Mouse (Mus musculus) heart, embryonic 11.5 days (tissue): ENCODE data around the gene Tff3. TPM values are rescaled to one million over a fixed set of nuclear protein-coding genes. Genes with fewer than 3 reads are reported as not detected.

Source experiments
- ATAC-seq: fragments of 200-750 bp; cut with Nextera tagmentation; replicated peaks from 2 replicates; pipeline ENCODE4 v1.8.0; 2017; ENCODE audit warnings: moderate library complexity; ENCODE audit not compliant: insufficient number of reproducible peaks, low FRiP score, low TSS enrichment
- H3K27ac ChIP-seq: fragments of 300-500 bp; sonication (generic); 2 replicates; pipeline ENCODE4 v1.5.1; 2014; ENCODE audit warnings: mild to moderate bottlenecking, low read depth, low read length
- H3K27me3 ChIP-seq: fragments of 300-500 bp; sonication (generic); 2 replicates; pipeline ENCODE4 v1.6.1; 2014; ENCODE audit warnings: mild to moderate bottlenecking, low read length, mixed read lengths; ENCODE audit not compliant: control insufficient read depth, insufficient read depth
- H3K36me3 ChIP-seq: fragments of 300-500 bp; sonication (generic); 2 replicates; pipeline ENCODE4 v1.6.1; 2014; ENCODE audit warnings: mild to moderate bottlenecking, low read length, moderate library complexity, mixed read lengths; ENCODE audit not compliant: control insufficient read depth, insufficient read depth
- H3K4me1 ChIP-seq: fragments of 300-500 bp; sonication (generic); 2 replicates; pipeline ENCODE4 v1.6.1; 2014; ENCODE audit warnings: low read length; ENCODE audit not compliant: control insufficient read depth, insufficient read depth
- H3K4me2 ChIP-seq: fragments of 300-500 bp; sonication (generic); 2 replicates; pipeline ENCODE4 v1.6.1; 2014; ENCODE audit warnings: mild to moderate bottlenecking, moderate library complexity
- H3K4me3 ChIP-seq: fragments of 300-500 bp; sonication (generic); 2 replicates; pipeline ENCODE4 v1.5.1; 2014; ENCODE audit warnings: low read depth, low read length
- H3K9ac ChIP-seq: fragments of 300-500 bp; sonication (generic); 2 replicates; pipeline ENCODE4 v1.6.1; 2014; ENCODE audit warnings: mild to moderate bottlenecking, low read depth, low read length, moderate library complexity
- H3K9me3 ChIP-seq: fragments of 300-500 bp; sonication (generic); replicated peaks from 2 replicates; pipeline ENCODE4 v1.6.1; 2016; ENCODE audit warnings: low read length; ENCODE audit not compliant: control insufficient read depth
- WGBS: fragments of 180-500 bp; shearing (Covaris S2); extraction: QIAGEN DNeasy Blood & Tissue Kit; methylation state at CpG from one replicate; pipeline ENCODE4 v1.1.7; 2014; ENCODE audit not compliant: insufficient replicate concordance; 5-methylcytosine and 5-hydroxymethylcytosine counted together
- polyA plus RNA-seq: library from polyadenylated mRNA; unstranded; fragments of >200 nt; fragmentation: Nextera tagmentation; extraction: Ambion mirVana; gene quantifications from 2 replicates; pipeline ENCODE4 v1.2.1, GENCODE M21; 2014

The Tff3 gene
- polyA plus RNA-seq, 1 experiment from 2014 or later, result not detected

- Histone ChIP-seq H3K4me1 (peaks cover 23% of the 10 kb centered on the region), H3K27ac (no peak overlapping the region), H3K9me3 (peaks cover 3% of the 10 kb centered on the region; the same call in 1 of the 2 replicates), H3K9ac (no peak overlapping the region), H3K27me3 (peaks cover 2% of the 10 kb centered on the region; the same call in 1 of the 2 replicates), H3K36me3 (no peaks in the 10 kb centered on the region), H3K4me3 (no peak overlapping the region), H3K4me2 (no peak overlapping the region)
- no peak for ATAC-seq
- WGBS, result 61% methylated on average over 5 of the region's 5 CpGs
Observed at GRCm38 (mm10) chr17:31094781-31095180, 34.7 kb downstream of the Tff3 start.

- H3K4me3 ChIP-seq, result no peak overlapping the region
- no peaks in the 10 kb centered on the region for H3K36me3 ChIP-seq
- peaks cover 3% of the 10 kb centered on the region; the same call in 1 of the 2 replicates for H3K9me3 ChIP-seq
- H3K9ac ChIP-seq, result 0 out of 2 replicates have a peak overlapping the region, but pooled peaks have one; percentile 22
- H3K27me3 ChIP-seq, result peaks cover 2% of the 10 kb centered on the region; the same call in 1 of the 2 replicates
- no peak overlapping the region for H3K27ac ChIP-seq
- peak overlapping the region; percentile 19; the same call in 1 of the 2 replicates for H3K4me2 ChIP-seq
- peaks cover 31% of the 10 kb centered on the region for H3K4me1 ChIP-seq
- WGBS, result 16% methylated on average over 13 of the region's 13 CpGs
- 0 out of 2 replicates have a peak, but pooled peaks have one; percentile 35 for ATAC-seq
Observed at GRCm38 (mm10) chr17:31091023-31091735, 38.3 kb downstream of the Tff3 start.

- H3K9me3 ChIP-seq, result peaks cover 3% of the 10 kb centered on the region; the same call in 1 of the 2 replicates
Observed at GRCm38 (mm10) chr17:31089848-31090247, 39.6 kb downstream of the Tff3 start.

GRCm38 (mm10) chr17:31088711-31089110 is 40.7 kb downstream of the Tff3 start:
- H3K27ac ChIP-seq, result no peak overlapping the region
- H3K4me1 ChIP-seq, result peaks cover 31% of the 10 kb centered on the region
- H3K9me3 ChIP-seq, result peaks cover 3% of the 10 kb centered on the region; the same call in 1 of the 2 replicates
- H3K4me2 ChIP-seq, result no peak overlapping the region
- ATAC-seq, result no peak
- WGBS, result 46% methylated on average over 5 of the region's 5 CpGs
- no peak overlapping the region for H3K4me3 ChIP-seq
- no peaks in the 10 kb centered on the region for H3K36me3 ChIP-seq
- peaks cover 2% of the 10 kb centered on the region; the same call in 1 of the 2 replicates for H3K27me3 ChIP-seq
- H3K9ac ChIP-seq, result no peak overlapping the region

More at GRCm38 (mm10) chr17:31089848-31090247, 39.6 kb downstream of the Tff3 start:
- no peak overlapping the region for H3K9ac ChIP-seq
- H3K4me3 ChIP-seq, result no peak overlapping the region
- H3K27ac ChIP-seq, result no peak overlapping the region; the same call in 1 of the 2 replicates
- H3K36me3 ChIP-seq, result no peaks in the 10 kb centered on the region
- WGBS, result 58% methylated on average over 8 of the region's 8 CpGs
- H3K4me1 ChIP-seq, result peaks cover 31% of the 10 kb centered on the region
- no peak overlapping the region for H3K4me2 ChIP-seq
- no peak for ATAC-seq
- peaks cover 2% of the 10 kb centered on the region; the same call in 1 of the 2 replicates for H3K27me3 ChIP-seq

- Histone ChIP-seq H3K4me1 (peaks cover 20% of the 10 kb centered on the region), H3K9me3 (no peaks in the 10 kb centered on the region), H3K4me2 (no peak overlapping the region), H3K4me3 (no peak overlapping the region), H3K27me3 (peaks cover 2% of the 10 kb centered on the region; the same call in 1 of the 2 replicates), H3K9ac (no peak overlapping the region), H3K36me3 (no peaks in the 10 kb centered on the region), H3K27ac (no peak overlapping the region)
- ATAC-seq, result no peak
- 92% methylated on average over 7 of the region's 7 CpGs for WGBS
Observed at GRCm38 (mm10) chr17:31086196-31086595, 43.2 kb downstream of the Tff3 start.

GRCm38 (mm10) chr17:31085519-31085918 is 43.9 kb downstream of the Tff3 start:
- H3K4me2 ChIP-seq, result no peak overlapping the region

GRCm38 (mm10) chr17:31082296-31083078 is 47.0 kb downstream of the Tff3 start:
- no peak for ATAC-seq
- no peak overlapping the region for H3K27ac ChIP-seq
- no peaks in the 10 kb centered on the region for H3K27me3 ChIP-seq
- peaks cover 12% of the 10 kb centered on the region for H3K4me1 ChIP-seq
- H3K4me3 ChIP-seq, result no peak overlapping the region
- WGBS, result 81% methylated on average over 4 of the region's 4 CpGs
- no peaks in the 10 kb centered on the region for H3K9me3 ChIP-seq
- H3K4me2 ChIP-seq, result no peak overlapping the region
- H3K9ac ChIP-seq, result no peak overlapping the region
- H3K36me3 ChIP-seq, result no peaks in the 10 kb centered on the region

More at GRCm38 (mm10) chr17:31085519-31085918, 43.9 kb downstream of the Tff3 start:
- Histone ChIP-seq H3K9me3 (no peaks in the 10 kb centered on the region), H3K27me3 (peaks cover 2% of the 10 kb centered on the region; the same call in 1 of the 2 replicates), H3K36me3 (no peaks in the 10 kb centered on the region), H3K4me3 (no peak overlapping the region), H3K4me1 (peaks cover 14% of the 10 kb centered on the region), H3K27ac (no peak overlapping the region), H3K9ac (no peak overlapping the region)
- 57% methylated on average over 3 of the region's 3 CpGs for WGBS
- ATAC-seq, result no peak

GRCm38 (mm10) chr17:31079078-31079840 is 50.2 kb downstream of the Tff3 start:
- H3K9ac ChIP-seq, result no peak overlapping the region
- no peak for ATAC-seq
- WGBS, result 51% methylated on average over 12 of the region's 12 CpGs
- no peaks in the 10 kb centered on the region for H3K27me3 ChIP-seq
- H3K4me2 ChIP-seq, result no peak overlapping the region
- no peaks in the 10 kb centered on the region for H3K36me3 ChIP-seq
- H3K4me3 ChIP-seq, result no peak overlapping the region
- H3K4me1 ChIP-seq, result peaks cover 25% of the 10 kb centered on the region
- peak overlapping the region; percentile 54 for H3K27ac ChIP-seq
- H3K9me3 ChIP-seq, result no peaks in the 10 kb centered on the region
